Mouse (Mus musculus): ENCODE measurements around the gene Gm20458.

DNA sequence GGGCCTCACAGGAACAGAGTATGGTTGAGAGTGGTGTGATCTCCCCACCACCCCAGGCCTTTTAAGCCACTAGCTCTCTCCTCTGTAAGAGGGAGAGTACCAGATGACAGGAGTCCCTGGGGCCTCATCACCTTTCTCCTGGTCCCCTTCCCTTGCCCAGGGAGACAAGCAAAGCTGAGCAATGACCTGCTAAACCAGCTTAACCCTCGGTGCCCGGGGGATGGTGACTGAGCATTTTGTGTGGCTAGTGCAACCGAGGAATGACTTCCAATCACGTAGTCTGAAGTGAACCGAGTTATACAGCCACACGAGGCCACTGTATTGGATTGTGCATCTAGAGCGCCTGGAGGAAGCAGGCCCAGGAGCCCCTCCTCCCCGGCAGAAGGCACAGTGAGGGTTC lies 36.4 kb upstream of the Gm20458 start:
- TF ChIP-seq CTCF (IDR thresholded peaks at IDR 0.05; ENCODE audit: borderline replicate concordance, extremely low read depth, insufficient read depth, insufficient read length) (no peak), POLR2A (IDR thresholded peaks at IDR 0.05; ENCODE audit: borderline replicate concordance, extremely low read depth, insufficient read depth, insufficient read length, poor library complexity, severe bottlenecking) (no peak)

Data from brain, embryonic 14.5 days (tissue).